ENCODE assay signal across 7 mouse cellular contexts in the genomic region with DNA sequence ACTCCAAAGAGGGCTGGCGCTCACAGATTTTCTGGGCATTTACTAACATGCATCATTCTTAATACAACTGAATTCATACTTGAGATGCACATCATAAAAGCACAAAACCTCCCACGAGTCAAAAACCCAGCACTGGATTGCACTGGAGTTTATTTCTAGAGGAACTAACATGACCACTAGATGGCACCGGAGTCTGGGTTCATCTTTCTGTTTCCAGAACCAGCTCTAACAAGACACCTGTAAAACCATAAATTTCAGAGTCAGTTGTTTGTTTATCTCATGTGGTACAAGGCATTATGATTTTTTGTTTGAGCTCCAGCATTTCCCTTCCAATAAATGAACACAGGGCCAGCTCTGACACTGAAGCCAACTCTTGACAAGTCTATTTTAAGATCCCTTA.
DNase-seq lines count a peak whose midpoint lies in the region; ATAC-seq and TF ChIP-seq lines count a peak whose summit lies in the region.

No protein-coding gene starts in this region.

- no peak for TF ChIP-seq POLR2A in spleen, adult 2 months (IDR thresholded peaks at IDR 0.05; ENCODE audit: low read depth, low read length)

- no peak overlapping the region for H3K4me3 ChIP-seq in spleen, adult 2 months (ENCODE audit: extremely low read depth, insufficient read depth, insufficient read length)
- no peak overlapping the region for H3K4me3 ChIP-seq in hindbrain, postnatal 0 days (ENCODE audit: low read length)

- H3K27me3 ChIP-seq in spleen, adult 2 months (ENCODE audit: control insufficient read depth, insufficient read depth, low read length) = no peaks in the 10 kb centered on the region
- H3K27me3 ChIP-seq in hindbrain, postnatal 0 days (ENCODE audit: insufficient read depth, low read length) = no peaks in the 10 kb centered on the region

- H3K4me2 ChIP-seq in hindbrain, postnatal 0 days (ENCODE audit: low read depth, low read length) = no peak overlapping the region

- no peak overlapping the region for H3K9ac ChIP-seq in hindbrain, postnatal 0 days (replicated peaks; ENCODE audit: low read length)

- no peak for ATAC-seq in hindbrain, postnatal 0 days

- peak; percentile 3 to 18 for DNase-seq in spleen, adult 2 months (ENCODE audit: low read depth in 1 of 2, low spot score in 2 of 2)
- no peak for DNase-seq in spleen, postnatal 4 days (ENCODE audit: low spot score in 2 of 2)
- DNase-seq in adipocyte (ENCODE audit: low spot score) = peak; percentile 79
- DNase-seq in cerebellum, postnatal 4 days (ENCODE audit: low spot score in 2 of 2) = peak; percentile 35 to 47
- peak; percentile 89 for DNase-seq in hindbrain, postnatal 0 days (ENCODE audit: low spot score)
- DNase-seq in left cerebral cortex, postnatal 25 days (ENCODE audit: low spot score in 2 of 2) = peak; percentile 68 to 78
- DNase-seq in right cerebral cortex, postnatal 25 days = peak; percentile 24

- intact Hi-C loops in left cerebral cortex, postnatal 25 days (cut with DNase I) = loop anchor here (2.0 to 5.0 kb wide), 3 partner anchors 265 to 418 kb away; no protein-coding TSS in a partner anchor

- no peak for TF ChIP-seq CTCF in spleen, adult 2 months (IDR thresholded peaks at IDR 0.05; ENCODE audit: extremely low read depth, insufficient read depth, insufficient read length, insufficient replicate concordance)
- TF ChIP-seq CTCF in hindbrain, postnatal 0 days (IDR thresholded peaks at IDR 0.05; ENCODE audit: low read depth) = peak; percentile 84

- no peaks in the 10 kb centered on the region for H3K4me1 ChIP-seq in spleen, adult 2 months (ENCODE audit: control insufficient read depth, insufficient read depth, insufficient read length)
- H3K4me1 ChIP-seq in hindbrain, postnatal 0 days (ENCODE audit: insufficient read depth, low read length) = no peaks in the 10 kb centered on the region

- H3K9me3 ChIP-seq in hindbrain, postnatal 0 days (ENCODE audit: low read length) = no peaks in the 10 kb centered on the region

- no peak overlapping the region for H3K27ac ChIP-seq in spleen, adult 2 months (ENCODE audit: insufficient read depth, low read length)
- H3K27ac ChIP-seq in hindbrain, postnatal 0 days = no peak overlapping the region

- no peaks in the 10 kb centered on the region for H3K36me3 ChIP-seq in spleen, adult 2 months (ENCODE audit: control insufficient read depth, insufficient read depth, low read length)
- H3K36me3 ChIP-seq in hindbrain, postnatal 0 days (ENCODE audit: insufficient read depth, low read length) = no peaks in the 10 kb centered on the region

- 26% methylated on average over 3 of the region's 3 CpGs for WGBS in spleen, adult 2 months
- WGBS in hindbrain, postnatal 0 days = 26% methylated on average over 3 of the region's 3 CpGs

Comparison
In these comparisons a context has a peak if more than half of its experiments do, and no peak if none do; other contexts are left out.
1. DNase-seq: peak in spleen, adult 2 months (2 of 2), adipocyte (single experiment), cerebellum, postnatal 4 days (2 of 2), hindbrain, postnatal 0 days (single experiment), left cerebral cortex, postnatal 25 days (2 of 2) and right cerebral cortex, postnatal 25 days (single experiment); none in spleen, postnatal 4 days (0 of 2).